Mouse (Mus musculus) CH12.LX (cell line): ENCODE data around the gene Scgb1b10. TPM values are rescaled to one million over a fixed set of nuclear protein-coding genes. Genes with fewer than 3 reads are reported as not detected.
"Not testable (repeated sequence)": the region's sequence is repeated elsewhere in the genome, so short reads cannot be mapped to it uniquely, and the experiment has no call there.

Source experiments
- DNase-seq: peaks from one replicate; pipeline ENCODE4 v3.0.0-alpha.2; 2013; ENCODE audit errors: extremely low read depth
- H3K27ac ChIP-seq: 2 replicates; pipeline ENCODE4 v1.5.1; 2012; ENCODE audit warnings: low read depth, mild to moderate bottlenecking, control low read depth, moderate library complexity; ENCODE audit not compliant: insufficient read depth
- H3K27me3 ChIP-seq: replicated peaks from 2 replicates; pipeline ENCODE3; 2012; ENCODE audit warnings: inconsistent platforms
- H3K36me3 ChIP-seq, 2 experiments: replicated peaks in 1 of 2; 2 replicates each; pipeline versions ENCODE3 to v1.6.1; 2012; ENCODE audit warnings: inconsistent platforms in 1 of 2, low read length in 1 of 2, mild to moderate bottlenecking in 1 of 2, mixed read lengths in 1 of 2, moderate library complexity in 1 of 2; ENCODE audit not compliant: control insufficient read depth in 1 of 2, insufficient read depth in 1 of 2
- H3K4me1 ChIP-seq, 2 experiments: 2 replicates each; pipeline ENCODE4 v1.6.1; 2012; ENCODE audit warnings: inconsistent platforms in 1 of 2, moderate library complexity in 1 of 2; ENCODE audit not compliant: insufficient read depth in 2 of 2, control insufficient read depth in 1 of 2
- H3K4me2 ChIP-seq: 2 replicates; pipeline ENCODE4 v1.6.1; 2012; ENCODE audit warnings: low read depth, mild to moderate bottlenecking, control low read depth; ENCODE audit not compliant: poor library complexity, insufficient read depth, severe bottlenecking
- H3K4me3 ChIP-seq, 3 experiments: fragments of 150-350 bp in 1 of 3; sonication (generic) in 1 of 3; replicated peaks in 1 of 3; 2 replicates each; pipeline versions ENCODE3 to v1.5.1; 2011 to 2012; ENCODE audit warnings: low read depth in 2 of 3, low read length in 2 of 3, mild to moderate bottlenecking in 2 of 3, moderate library complexity in 2 of 3, control low read depth in 1 of 3, improper control_type of control experiment in 1 of 3, inconsistent platforms in 1 of 3, mixed read lengths in 1 of 3; ENCODE audit not compliant: poor library complexity in 1 of 3
- H3K79me2 ChIP-seq: replicated peaks from 2 replicates; pipeline ENCODE4 v1.6.1; 2012; ENCODE audit warnings: mild to moderate bottlenecking, moderate library complexity; ENCODE audit not compliant: control insufficient read depth, poor library complexity, insufficient read depth, severe bottlenecking; ENCODE audit errors: extremely low read depth
- H3K9ac ChIP-seq: 2 replicates; pipeline ENCODE4 v1.6.1; 2012; ENCODE audit warnings: low read depth, mild to moderate bottlenecking, control low read depth, moderate library complexity; ENCODE audit not compliant: insufficient read depth
- H3K9me3 ChIP-seq: replicated peaks from 2 replicates; pipeline ENCODE3; 2012; ENCODE audit warnings: low read length, inconsistent platforms, mixed read lengths
- dilution Hi-C: fragments of 300-500 bp; cut with MboI; formaldehyde crosslinking; loops from 2 replicates; pipeline ENCODE4 v1.14.3; 2020; ENCODE audit warnings: low sequenced_read_pairs; ENCODE audit not compliant: extremely low pct_unique_long_range_greater_than_20kb, extremely low pct_ligation_motif_present
- in situ Hi-C: fragments of 300-500 bp; cut with MboI; formaldehyde crosslinking; loops from 3 replicates; pipeline ENCODE4 v1.14.3; 2019; ENCODE audit warnings: low sequenced_read_pairs, low pct_ligation_motif_present, low pct_unique_long_range_greater_than_20kb, mixed read lengths
- polyA plus RNA-seq: library from polyadenylated mRNA; unstranded; fragments of >175 nt; gene quantifications from 2 replicates; pipeline ENCODE4 v1.2.1, GENCODE M21; 2012; ENCODE audit warnings: low read depth; ENCODE audit not compliant: insufficient read length
- total RNA-seq, 2 experiments: library from RNA; depleted of rRNA; stranded (reverse); fragments of 300-350 nt in 1 of 2; fragments of >200 nt in 1 of 2; gene quantifications; 2 replicates each; pipeline ENCODE4 v1.2.3; 2012 to 2014

The Scgb1b10 gene
- total RNA-seq (2012; rRNA removed) (not detected in 2 replicates), total RNA-seq (2014; rRNA removed) (not detected in 2 replicates), polyA plus RNA-seq (not detected in 2 replicates)

DNA sequence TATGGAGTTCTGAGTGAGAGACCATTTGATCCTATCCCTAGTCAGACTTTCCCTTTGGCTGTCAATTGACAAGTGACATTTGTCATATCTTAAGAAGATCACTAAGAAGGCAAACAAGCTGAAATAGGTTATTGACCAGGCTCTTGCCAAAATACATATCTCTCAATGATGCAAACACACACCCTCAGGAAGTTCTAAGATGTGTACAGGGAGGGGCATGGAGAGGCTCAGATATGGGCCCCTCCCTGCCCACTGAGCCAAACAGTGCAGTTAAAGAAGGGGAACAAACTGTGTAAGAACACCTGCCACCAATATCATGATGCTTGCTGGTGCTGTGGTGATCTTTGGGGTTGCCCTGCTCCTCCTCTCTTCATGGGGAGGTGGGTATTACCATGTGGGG is at the start of gene Scgb1b10:
Scgb1b10 (plus strand) TSS at position 301 of the 400 bp plus-strand sequence.
- H3K79me2 ChIP-seq, H3K36me3 ChIP-seq, in situ Hi-C loops, H3K27me3 ChIP-seq, H3K4me3 ChIP-seq, DNase-seq, H3K9ac ChIP-seq, dilution Hi-C loops, H3K27ac ChIP-seq, H3K4me2 ChIP-seq, H3K4me1 ChIP-seq, H3K9me3 ChIP-seq: not testable (repeated sequence)

Other genes starting within 250 kb of the Scgb1b10 start
- gene Scgb2b11, start 110.3 kb downstream of the Scgb1b10 start, total RNA-seq (2012; rRNA removed) = not detected in 2 replicates
- gene Scgb2b11, start 110.3 kb downstream of the Scgb1b10 start, total RNA-seq (2014; rRNA removed) = not detected in 2 replicates
- not detected in 2 replicates for gene Scgb2b11, start 110.3 kb downstream of the Scgb1b10 start, polyA plus RNA-seq
- not detected in 2 replicates for gene Scgb1b11, start 122.0 kb downstream of the Scgb1b10 start, total RNA-seq (2012; rRNA removed)
- not detected in 2 replicates for gene Scgb1b11, start 122.0 kb downstream of the Scgb1b10 start, total RNA-seq (2014; rRNA removed)
- not detected in 2 replicates for gene Scgb1b11, start 122.0 kb downstream of the Scgb1b10 start, polyA plus RNA-seq
- not detected in 2 replicates for gene Scgb2b12, start 226.4 kb downstream of the Scgb1b10 start, total RNA-seq (2012; rRNA removed)
- gene Scgb2b12, start 226.4 kb downstream of the Scgb1b10 start, total RNA-seq (2014; rRNA removed) = not detected in 2 replicates
- not detected in 2 replicates for gene Scgb2b12, start 226.4 kb downstream of the Scgb1b10 start, polyA plus RNA-seq
- gene Scgb1b12, start 233.3 kb downstream of the Scgb1b10 start, total RNA-seq (2012; rRNA removed) = not detected in 2 replicates
- gene Scgb1b12, start 233.3 kb downstream of the Scgb1b10 start, total RNA-seq (2014; rRNA removed) = not detected in 2 replicates
- not detected in 2 replicates for gene Scgb1b12, start 233.3 kb downstream of the Scgb1b10 start, polyA plus RNA-seq